Mouse (Mus musculus): ENCODE measurements at regions not wholly inside any gene's neighbourhood (a gene's known extent, or its start where the extent isn't known, plus 50 kb on each side); places are given as distances from the start of the nearest gene placed in this dataset.

DNA sequence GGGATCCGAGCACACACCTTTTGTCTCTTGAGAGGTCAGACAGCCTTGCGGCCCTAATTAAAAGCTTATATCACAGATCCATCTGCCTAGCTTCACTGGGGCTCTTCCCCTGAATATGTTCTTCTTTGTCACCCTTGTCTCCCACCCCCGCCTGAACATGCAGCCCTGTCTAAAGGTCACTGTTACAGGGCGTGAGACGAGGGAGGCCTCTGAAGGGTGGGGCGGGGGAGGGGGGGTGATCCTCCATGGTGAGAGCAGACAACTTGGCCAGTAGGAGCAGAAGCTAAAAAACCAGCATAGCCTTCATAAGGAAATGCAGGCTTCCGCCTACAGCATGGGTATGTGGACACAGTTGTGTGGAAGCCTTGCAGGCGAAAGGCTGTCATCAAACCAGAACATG is 646.0 kb upstream of the 3110018I06Rik start:
- no peaks in the 10 kb centered on the region for H3K36me3 ChIP-seq (ENCODE audit: control insufficient read depth, insufficient read depth, low read length)
- no peak overlapping the region for H3K4me3 ChIP-seq (ENCODE audit: control insufficient read depth, low read depth, low read length)
- TF ChIP-seq CTCF (IDR thresholded peaks at IDR 0.05; ENCODE audit: control insufficient read depth, insufficient read depth, insufficient replicate concordance, low read depth, low read length) = no peak
- no peaks in the 10 kb centered on the region for H3K4me1 ChIP-seq (ENCODE audit: control insufficient read depth, insufficient read depth, low read length)
- H3K27ac ChIP-seq (ENCODE audit: control insufficient read depth, insufficient read depth, low read depth, low read length) = no peak overlapping the region
- H3K27me3 ChIP-seq (ENCODE audit: control insufficient read depth, insufficient read depth, low read length) = no peaks in the 10 kb centered on the region

DNA sequence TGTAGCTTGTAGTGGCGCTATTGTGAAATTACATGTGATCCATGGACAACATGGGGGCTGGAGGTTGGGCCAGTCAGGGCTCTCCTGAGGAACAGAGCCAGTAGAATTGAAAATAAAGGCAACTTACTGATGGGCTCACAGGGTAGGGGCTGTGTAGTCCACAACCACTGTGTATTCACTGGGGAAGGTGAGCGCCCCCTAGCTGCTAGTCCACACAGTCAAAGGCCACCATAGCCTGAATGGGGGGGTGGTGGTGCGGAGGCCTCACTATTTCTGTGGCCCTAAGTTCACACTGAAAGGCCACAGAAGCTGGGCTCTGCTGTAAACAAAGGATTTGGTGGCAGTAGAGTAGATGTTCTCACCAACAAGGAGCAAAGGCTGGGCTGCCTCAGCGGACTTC is 636.8 kb upstream of the 3110018I06Rik start:
- H3K36me3 ChIP-seq (ENCODE audit: control insufficient read depth, insufficient read depth, low read length) = no peaks in the 10 kb centered on the region
- no peak for TF ChIP-seq POLR2A (IDR thresholded peaks at IDR 0.05; ENCODE audit: control insufficient read depth, low read depth, low read length)
- TF ChIP-seq CTCF (IDR thresholded peaks at IDR 0.05; ENCODE audit: control insufficient read depth, insufficient read depth, insufficient replicate concordance, low read depth, low read length) = no peak
- H3K4me3 ChIP-seq (ENCODE audit: control insufficient read depth, low read depth, low read length) = no peak overlapping the region
- no peaks in the 10 kb centered on the region for H3K27me3 ChIP-seq (ENCODE audit: control insufficient read depth, insufficient read depth, low read length)
- H3K4me1 ChIP-seq (ENCODE audit: control insufficient read depth, insufficient read depth, low read length) = no peaks in the 10 kb centered on the region
- H3K27ac ChIP-seq (ENCODE audit: control insufficient read depth, insufficient read depth, low read depth, low read length) = no peak overlapping the region

DNA sequence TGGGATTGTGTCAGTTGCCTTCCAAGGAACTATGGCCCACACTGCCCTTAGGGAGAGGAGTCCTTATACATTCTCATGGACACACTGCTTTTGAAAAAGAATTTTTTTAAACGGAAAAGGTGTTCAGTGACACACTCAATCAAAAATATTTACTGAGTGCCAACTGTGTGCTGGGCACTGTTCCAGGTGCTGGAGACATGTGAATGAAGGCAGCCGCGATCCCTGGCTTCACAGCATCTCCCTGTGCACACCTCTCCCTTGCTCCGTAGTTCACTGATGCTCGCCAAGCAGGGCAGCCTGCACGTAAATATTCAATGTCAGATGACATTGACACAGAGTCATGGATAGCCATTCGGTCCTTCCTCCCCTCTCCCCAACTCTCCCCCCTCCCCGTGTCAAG is 635.7 kb upstream of the 3110018I06Rik start:
- no peaks in the 10 kb centered on the region for H3K27me3 ChIP-seq (ENCODE audit: control insufficient read depth, insufficient read depth, low read length)
- H3K27ac ChIP-seq (ENCODE audit: control insufficient read depth, insufficient read depth, low read depth, low read length) = no peak overlapping the region
- TF ChIP-seq CTCF (IDR thresholded peaks at IDR 0.05; ENCODE audit: control insufficient read depth, insufficient read depth, insufficient replicate concordance, low read depth, low read length) = no peak
- no peak for TF ChIP-seq POLR2A (IDR thresholded peaks at IDR 0.05; ENCODE audit: control insufficient read depth, low read depth, low read length)
- H3K4me1 ChIP-seq (ENCODE audit: control insufficient read depth, insufficient read depth, low read length) = no peaks in the 10 kb centered on the region
- H3K4me3 ChIP-seq (ENCODE audit: control insufficient read depth, low read depth, low read length) = no peak overlapping the region
- H3K36me3 ChIP-seq (ENCODE audit: control insufficient read depth, insufficient read depth, low read length) = no peaks in the 10 kb centered on the region

GRCm38 (mm10) chr12:106853711-106854240 is 634.7 kb upstream of the 3110018I06Rik start:
- H3K4me3 ChIP-seq (ENCODE audit: control insufficient read depth, low read depth, low read length) = no peak overlapping the region
- H3K27ac ChIP-seq (ENCODE audit: control insufficient read depth, insufficient read depth, low read depth, low read length) = no peak overlapping the region
- H3K4me1 ChIP-seq (ENCODE audit: control insufficient read depth, insufficient read depth, low read length) = no peaks in the 10 kb centered on the region
- no peaks in the 10 kb centered on the region for H3K27me3 ChIP-seq (ENCODE audit: control insufficient read depth, insufficient read depth, low read length)
- H3K36me3 ChIP-seq (ENCODE audit: control insufficient read depth, insufficient read depth, low read length) = no peaks in the 10 kb centered on the region
- no peak for TF ChIP-seq POLR2A (IDR thresholded peaks at IDR 0.05; ENCODE audit: control insufficient read depth, low read depth, low read length)
- TF ChIP-seq CTCF (IDR thresholded peaks at IDR 0.05; ENCODE audit: control insufficient read depth, insufficient read depth, insufficient replicate concordance, low read depth, low read length) = no peak

GRCm38 (mm10) chr12:106855520-106855919 is 632.9 kb upstream of the 3110018I06Rik start:
- no peak overlapping the region for H3K4me3 ChIP-seq (ENCODE audit: control insufficient read depth, low read depth, low read length)
- H3K36me3 ChIP-seq (ENCODE audit: control insufficient read depth, insufficient read depth, low read length) = no peaks in the 10 kb centered on the region
- H3K27me3 ChIP-seq (ENCODE audit: control insufficient read depth, insufficient read depth, low read length) = no peaks in the 10 kb centered on the region
- H3K4me1 ChIP-seq (ENCODE audit: control insufficient read depth, insufficient read depth, low read length) = no peaks in the 10 kb centered on the region
- TF ChIP-seq POLR2A (IDR thresholded peaks at IDR 0.05; ENCODE audit: control insufficient read depth, low read depth, low read length) (no peak), CTCF (IDR thresholded peaks at IDR 0.05; ENCODE audit: control insufficient read depth, insufficient read depth, insufficient replicate concordance, low read depth, low read length) (no peak)
- no peak overlapping the region for H3K27ac ChIP-seq (ENCODE audit: control insufficient read depth, insufficient read depth, low read depth, low read length)

DNA sequence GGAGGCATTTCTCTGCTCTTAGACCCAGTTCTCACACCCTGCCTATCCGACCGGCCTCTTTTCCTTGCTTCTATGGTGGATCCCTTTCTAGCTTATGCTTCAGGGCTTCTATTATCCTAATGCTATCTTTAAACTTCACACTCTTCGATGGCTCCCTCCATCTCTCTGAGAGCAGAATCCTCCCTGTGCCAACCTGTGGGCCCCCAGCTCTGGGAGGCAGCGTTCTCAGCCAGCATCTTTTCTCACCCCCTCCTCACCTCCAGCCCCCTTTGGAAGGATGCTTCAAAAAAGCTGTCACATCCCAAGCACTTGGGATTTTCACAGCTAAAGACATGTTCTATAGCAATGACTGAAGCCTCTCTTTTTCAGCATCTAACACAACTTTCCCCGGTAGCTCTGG is 626.8 kb upstream of the 3110018I06Rik start:
- H3K4me1 ChIP-seq (ENCODE audit: control insufficient read depth, insufficient read depth, low read length) = no peaks in the 10 kb centered on the region
- H3K36me3 ChIP-seq (ENCODE audit: control insufficient read depth, insufficient read depth, low read length) = no peaks in the 10 kb centered on the region
- H3K27ac ChIP-seq (ENCODE audit: control insufficient read depth, insufficient read depth, low read depth, low read length) = no peak overlapping the region
- H3K4me3 ChIP-seq (ENCODE audit: control insufficient read depth, low read depth, low read length) = no peak overlapping the region
- TF ChIP-seq POLR2A (IDR thresholded peaks at IDR 0.05; ENCODE audit: control insufficient read depth, low read depth, low read length) = no peak
- no peak for TF ChIP-seq CTCF (IDR thresholded peaks at IDR 0.05; ENCODE audit: control insufficient read depth, insufficient read depth, insufficient replicate concordance, low read depth, low read length)
- no peaks in the 10 kb centered on the region for H3K27me3 ChIP-seq (ENCODE audit: control insufficient read depth, insufficient read depth, low read length)

DNA sequence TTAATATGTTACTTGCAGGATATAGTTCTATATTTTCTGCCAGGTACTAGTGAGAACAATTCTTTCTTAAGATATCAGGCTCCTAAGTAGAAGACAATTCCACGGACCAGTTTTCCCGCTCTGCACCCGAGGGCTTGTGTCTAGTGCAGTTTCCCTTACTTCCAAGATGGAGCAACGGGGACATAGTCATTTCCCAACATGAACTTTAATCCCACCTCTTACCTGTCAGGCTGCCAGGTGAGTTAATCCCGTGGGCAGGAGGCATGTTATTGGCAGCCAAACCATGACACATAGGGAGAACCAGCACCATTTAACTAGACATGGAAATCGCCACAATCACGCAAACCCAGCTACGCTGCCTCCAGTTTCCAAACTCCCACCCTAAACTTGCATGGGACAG is 624.4 kb upstream of the 3110018I06Rik start:
- no peak overlapping the region for H3K4me3 ChIP-seq (ENCODE audit: control insufficient read depth, low read depth, low read length)
- no peaks in the 10 kb centered on the region for H3K27me3 ChIP-seq (ENCODE audit: control insufficient read depth, insufficient read depth, low read length)
- no peak overlapping the region for H3K27ac ChIP-seq (ENCODE audit: control insufficient read depth, insufficient read depth, low read depth, low read length)
- no peak for TF ChIP-seq CTCF (IDR thresholded peaks at IDR 0.05; ENCODE audit: control insufficient read depth, insufficient read depth, insufficient replicate concordance, low read depth, low read length)
- TF ChIP-seq POLR2A (IDR thresholded peaks at IDR 0.05; ENCODE audit: control insufficient read depth, low read depth, low read length) = no peak
- H3K36me3 ChIP-seq (ENCODE audit: control insufficient read depth, insufficient read depth, low read length) = no peaks in the 10 kb centered on the region
- no peaks in the 10 kb centered on the region for H3K4me1 ChIP-seq (ENCODE audit: control insufficient read depth, insufficient read depth, low read length)

DNA sequence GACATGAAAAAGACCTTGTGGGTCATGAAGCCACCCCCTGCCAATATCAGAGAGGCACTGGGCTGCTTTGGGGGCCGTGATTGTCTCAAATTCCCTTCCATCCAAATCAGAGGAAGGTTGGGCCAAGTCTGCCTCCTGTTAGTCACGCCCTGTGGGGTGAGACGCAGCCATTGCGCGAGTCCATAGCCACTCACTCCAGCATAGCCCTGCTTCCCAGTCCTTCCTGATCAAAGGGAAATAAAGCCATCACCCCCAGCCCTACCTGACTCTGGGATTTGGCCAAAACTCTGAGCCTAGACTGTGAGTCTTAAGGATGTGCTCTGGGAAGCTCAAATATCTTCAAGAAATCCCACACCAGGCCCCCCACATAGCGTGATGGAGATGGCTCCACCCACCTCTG is 620.4 kb upstream of the 3110018I06Rik start:
- no peak overlapping the region for H3K27ac ChIP-seq (ENCODE audit: control insufficient read depth, insufficient read depth, low read depth, low read length)
- no peaks in the 10 kb centered on the region for H3K36me3 ChIP-seq (ENCODE audit: control insufficient read depth, insufficient read depth, low read length)
- TF ChIP-seq CTCF (IDR thresholded peaks at IDR 0.05; ENCODE audit: control insufficient read depth, insufficient read depth, insufficient replicate concordance, low read depth, low read length) (no peak), POLR2A (IDR thresholded peaks at IDR 0.05; ENCODE audit: control insufficient read depth, low read depth, low read length) (no peak)
- H3K4me1 ChIP-seq (ENCODE audit: control insufficient read depth, insufficient read depth, low read length) = no peaks in the 10 kb centered on the region
- no peak overlapping the region for H3K4me3 ChIP-seq (ENCODE audit: control insufficient read depth, low read depth, low read length)
- H3K27me3 ChIP-seq (ENCODE audit: control insufficient read depth, insufficient read depth, low read length) = no peaks in the 10 kb centered on the region

Data from testis, adult 2 months (tissue).